Mouse (Mus musculus) left cerebral cortex, adult 9 months (tissue): ENCODE measurements around the gene Mcm3ap.

ENCODE experiments used
- DNase-seq, 2 experiments: peaks; one replicate each; pipeline ENCODE4 v3.0.0; 2022; ENCODE audit warnings: low spot score in 2 of 2

Mcm3ap gene

GRCm38 (mm10) chr10:76468203-76469162 is at the start of gene Mcm3ap, which contains the start of gene Ybey:
TSS of gene Mcm3ap (plus strand) at chr10:76468927.
TSS of gene Ybey (minus strand) at chr10:76469114.
- DNase-seq, result peak; percentile 60 to 88

GRCm38 (mm10) chr10:76425674-76426073 is 43.1 kb upstream of the Mcm3ap start:
- no peak for DNase-seq

GRCm38 (mm10) chr10:76433925-76434324 is 34.8 kb upstream of the Mcm3ap start:
- DNase-seq, result no peak

DNA sequence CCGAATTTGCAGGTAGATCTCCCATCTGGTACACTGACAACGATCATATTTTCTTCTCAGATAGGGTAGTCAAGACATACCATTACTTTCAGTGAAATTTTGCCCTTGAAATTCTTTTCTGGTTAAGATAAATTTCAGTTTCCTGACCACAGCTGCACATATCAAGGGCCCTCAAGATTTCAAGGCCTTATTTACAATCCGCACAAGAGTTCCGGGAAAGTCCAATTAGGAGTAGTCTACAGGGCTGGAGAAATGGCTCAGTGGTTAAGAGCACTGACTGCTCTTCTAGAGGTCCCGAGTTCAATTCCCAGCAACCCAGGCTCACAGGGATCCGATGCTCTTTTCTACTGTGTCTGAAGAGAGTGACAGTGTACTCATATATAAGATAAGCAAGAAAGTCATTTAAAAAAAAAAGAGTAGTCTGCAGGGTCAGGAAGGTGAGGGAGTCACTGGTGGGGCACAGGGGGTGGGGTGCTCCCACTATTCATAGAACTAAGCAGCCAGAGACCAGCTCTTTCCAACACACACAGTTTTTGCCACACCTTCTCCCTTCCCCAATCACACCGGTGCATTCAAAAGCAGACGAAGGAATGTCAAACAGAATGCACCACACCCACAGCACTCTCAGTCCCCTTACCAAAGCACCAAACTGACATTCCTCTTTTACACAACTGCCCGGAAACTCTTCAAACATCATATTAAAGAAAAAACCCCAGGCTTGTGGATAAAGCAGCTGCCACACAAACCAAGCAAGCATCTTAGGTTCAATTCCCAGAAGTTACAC is 29.4 kb upstream of the Mcm3ap start:
- no peak for DNase-seq

- DNase-seq, result no peak
Measured at GRCm38 (mm10) chr10:76440281-76440680, 28.4 kb upstream of the Mcm3ap start, which contains the start of gene AC141477.1. TSS of gene AC141477.1 (minus strand) at chr10:76440444.

DNA sequence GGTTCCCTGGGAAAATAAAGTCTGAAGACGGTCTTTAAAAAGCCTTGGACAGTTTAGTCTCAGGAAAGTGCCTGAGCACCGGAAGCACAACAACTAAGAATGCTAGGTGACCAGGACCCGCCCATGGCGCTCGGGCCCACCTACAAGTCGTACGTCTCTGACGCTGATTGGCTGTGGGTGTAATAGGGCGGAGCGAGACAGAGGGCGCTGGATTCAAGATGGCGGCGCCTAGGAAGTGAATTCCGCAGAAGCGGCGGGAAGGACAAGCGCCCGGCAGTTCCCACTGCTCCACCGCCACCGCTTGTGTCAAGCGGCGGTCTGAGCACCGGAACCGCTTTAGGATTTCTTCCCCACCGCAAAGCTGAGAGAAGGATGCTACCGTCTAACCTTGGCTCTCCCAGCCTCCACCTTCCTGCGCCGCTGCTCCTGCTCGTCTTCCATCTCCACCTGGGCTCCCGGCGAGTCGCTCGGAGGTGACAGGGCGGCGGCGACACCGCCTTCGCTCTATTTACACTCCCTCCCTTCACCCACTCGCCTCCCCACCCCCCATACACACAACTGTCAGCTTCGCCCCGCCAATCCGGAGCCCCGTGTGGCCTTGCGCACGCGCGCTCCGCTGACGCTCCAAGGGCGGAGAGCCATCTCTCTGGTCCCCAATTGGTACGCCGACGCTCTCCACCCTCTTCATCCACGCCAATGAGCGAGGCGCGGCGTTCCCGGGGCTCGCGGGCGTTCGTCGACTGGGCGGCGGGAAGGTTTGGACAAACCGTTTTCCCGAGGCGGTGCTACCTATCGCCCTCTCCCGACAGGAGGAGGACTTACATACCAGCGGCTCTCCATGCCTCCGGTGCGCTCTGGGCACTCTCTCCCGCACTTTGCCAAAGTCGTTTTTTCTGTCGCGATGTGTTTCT is 26.3 kb upstream of the Mcm3ap start, which contains the start of gene Pcnt:
Pcnt (minus strand) TSS at position 609 of the 911 bp plus-strand sequence.
- DNase-seq, result peak; percentile 91 to 97

DNA sequence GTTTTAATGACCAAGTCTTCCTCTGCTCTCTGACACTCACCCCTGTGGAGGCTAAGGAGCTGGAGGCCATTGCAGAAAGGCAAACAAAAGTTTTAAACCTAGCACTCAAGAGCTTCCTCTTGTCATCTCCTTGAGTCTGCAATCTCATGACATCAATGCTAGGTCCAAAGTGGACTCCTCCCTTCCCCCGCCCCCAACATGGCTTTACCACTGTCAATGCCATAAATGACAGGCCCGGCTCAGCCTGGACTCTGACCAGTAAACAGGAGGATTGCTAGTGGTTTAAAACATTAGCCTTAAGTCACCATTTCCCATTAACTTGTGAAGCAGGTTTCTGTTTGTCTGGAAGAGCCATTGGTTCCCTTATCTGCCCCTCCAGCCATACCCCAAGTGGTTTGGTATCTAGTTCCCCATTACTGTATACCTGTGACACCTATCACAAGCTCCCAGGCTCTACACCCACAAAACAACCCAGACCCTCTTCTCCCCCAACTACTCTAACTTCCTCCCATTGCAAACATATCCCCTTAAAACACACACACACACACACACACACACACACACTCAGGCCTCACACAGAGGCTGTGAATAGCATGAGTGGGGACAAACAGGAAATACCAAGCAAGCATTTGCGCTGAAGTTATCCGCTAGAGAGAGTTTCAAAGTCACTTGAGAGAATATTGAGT is 22.6 kb upstream of the Mcm3ap start:
- DNase-seq, result no peak

- DNase-seq, result no peak
Measured at GRCm38 (mm10) chr10:76447406-76448229, 21.1 kb upstream of the Mcm3ap start.

DNA sequence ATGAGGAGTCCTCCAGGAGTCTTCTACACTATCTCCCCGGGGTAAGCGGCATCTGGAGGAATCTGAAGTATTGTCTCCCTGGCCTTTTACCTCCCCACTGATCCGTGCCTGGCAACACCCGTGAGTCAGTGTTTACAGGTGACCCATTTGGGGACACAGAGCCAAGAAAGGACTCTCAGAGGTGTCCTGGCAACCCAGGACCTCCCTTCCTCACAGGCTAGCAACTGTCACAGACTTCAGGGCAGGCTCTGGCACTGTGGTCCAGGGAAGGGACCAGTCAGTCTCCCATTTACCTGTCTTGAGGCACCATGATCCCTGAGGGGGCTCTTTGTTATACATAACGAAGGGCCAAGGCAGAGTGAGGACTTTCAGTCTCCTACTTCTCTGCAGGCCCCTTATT is 19.9 kb upstream of the Mcm3ap start, which contains the start of gene 2610028H24Rik:
2610028H24Rik (plus strand) TSS at position 231 of the 400 bp plus-strand sequence.
- DNase-seq, result no peak

DNA sequence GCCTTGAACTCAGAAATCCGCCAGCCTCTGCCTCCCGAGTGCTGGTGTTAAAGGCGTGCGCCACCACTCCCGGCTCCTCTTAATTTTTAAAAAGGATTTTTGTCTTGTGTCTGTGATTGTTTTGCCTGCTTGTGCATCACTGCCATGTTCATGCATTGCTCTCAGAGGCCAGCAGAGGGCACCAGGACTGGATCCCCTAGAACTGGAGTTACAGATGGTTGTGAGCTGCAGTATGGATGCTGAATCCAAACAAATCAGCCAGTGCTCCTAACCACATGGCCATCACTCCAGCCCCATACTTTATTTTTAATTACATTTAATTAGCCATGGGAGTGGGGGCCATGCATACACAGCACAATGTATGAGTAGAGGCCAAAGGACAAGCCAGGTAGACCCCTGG is 13.4 kb upstream of the Mcm3ap start:
- DNase-seq, result peak in 1 of 2 experiments; percentile 56

- DNase-seq, result no peak
Measured at GRCm38 (mm10) chr10:76461255-76461654, 7.5 kb upstream of the Mcm3ap start.

- DNase-seq, result peak in 1 of 2 experiments; percentile 27
Measured at GRCm38 (mm10) chr10:76462312-76462711, 6.4 kb upstream of the Mcm3ap start.

GRCm38 (mm10) chr10:76462721-76463120 is 6.0 kb upstream of the Mcm3ap start:
- DNase-seq, result no peak

DNA sequence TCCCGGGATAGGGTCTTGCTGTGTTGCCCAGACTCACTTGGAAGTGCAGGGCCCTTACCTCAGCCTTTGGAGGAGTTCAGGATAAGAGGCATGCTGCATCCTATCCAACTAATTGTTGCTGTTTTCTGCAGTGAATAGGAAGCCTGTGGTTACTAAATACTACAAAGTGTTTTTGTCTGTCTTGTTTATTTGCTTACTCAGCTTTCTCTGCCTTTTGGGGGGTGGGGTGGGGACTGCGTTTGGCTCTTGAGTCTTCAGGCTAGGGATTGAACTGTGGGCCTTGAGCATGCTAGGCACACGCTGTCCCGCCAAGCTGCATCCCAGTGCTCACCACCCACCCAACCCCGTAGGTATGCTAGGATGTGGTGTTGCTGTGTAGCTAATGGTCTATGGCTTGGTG is 5.0 kb downstream of the Mcm3ap start:
- no peak for DNase-seq

DNA sequence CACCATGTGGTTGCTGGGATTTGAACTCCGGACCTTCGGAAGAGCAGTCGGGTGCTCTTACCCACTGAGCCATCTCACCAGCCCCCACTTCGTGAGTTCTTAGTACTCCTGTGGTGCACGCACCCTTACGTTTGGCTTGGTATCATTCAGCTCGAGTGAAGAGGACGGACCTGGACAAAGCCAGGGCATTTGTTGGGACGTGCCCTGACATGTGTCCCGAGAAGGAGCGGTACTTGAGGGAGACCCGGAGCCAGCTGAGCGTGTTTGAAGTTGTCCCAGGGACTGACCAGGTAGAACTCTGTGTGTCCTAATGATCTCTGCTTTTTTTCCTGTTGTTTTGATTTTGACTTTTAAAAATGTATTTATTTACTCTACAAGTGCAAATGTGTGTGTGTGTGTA is 12.1 kb downstream of the Mcm3ap start:
- no peak for DNase-seq

DNA sequence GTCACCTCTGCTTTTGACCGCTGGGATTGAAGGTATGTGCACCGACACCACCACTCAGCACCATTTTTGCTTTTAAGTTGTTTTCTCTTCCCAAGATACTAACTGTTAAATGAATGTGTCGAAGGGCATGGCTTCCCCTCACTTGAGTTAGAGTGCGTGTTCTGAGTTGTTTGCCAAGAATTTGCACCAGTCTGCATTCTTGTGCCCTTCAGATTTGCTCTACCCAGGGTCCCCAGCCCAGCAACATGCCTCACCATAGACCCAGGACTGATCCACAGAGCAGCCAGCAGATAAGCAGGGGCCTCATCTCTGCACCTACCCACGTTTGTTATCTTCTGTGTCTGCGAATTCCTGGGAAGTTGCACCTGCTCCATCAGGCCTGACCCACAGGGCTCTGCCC is 12.8 kb downstream of the Mcm3ap start:
- no peak for DNase-seq

- no peak for DNase-seq
Measured at GRCm38 (mm10) chr10:76486302-76486701, 17.6 kb downstream of the Mcm3ap start.

DNA sequence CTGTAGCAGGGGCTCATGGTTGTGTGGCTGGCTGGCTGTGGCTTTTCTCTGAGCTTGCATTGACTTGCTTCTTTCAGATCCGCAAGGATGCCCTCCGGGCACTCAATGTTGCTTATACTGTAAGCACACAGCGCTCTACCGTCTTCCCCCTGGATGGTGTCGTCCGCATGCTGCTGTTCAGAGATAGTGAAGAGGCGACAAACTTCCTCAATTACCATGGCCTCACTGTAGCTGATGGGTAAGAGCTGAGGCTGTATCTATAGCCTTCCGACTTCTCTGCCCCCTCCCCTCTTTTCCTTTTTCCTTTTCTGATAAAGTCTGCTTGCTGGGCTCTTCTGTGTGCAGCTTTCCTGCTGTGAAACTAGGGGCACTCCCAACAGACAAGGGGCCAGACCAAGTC is 19.5 kb downstream of the Mcm3ap start:
- DNase-seq, result no peak

GRCm38 (mm10) chr10:76489205-76489604 is 20.5 kb downstream of the Mcm3ap start:
- no peak for DNase-seq

DNA sequence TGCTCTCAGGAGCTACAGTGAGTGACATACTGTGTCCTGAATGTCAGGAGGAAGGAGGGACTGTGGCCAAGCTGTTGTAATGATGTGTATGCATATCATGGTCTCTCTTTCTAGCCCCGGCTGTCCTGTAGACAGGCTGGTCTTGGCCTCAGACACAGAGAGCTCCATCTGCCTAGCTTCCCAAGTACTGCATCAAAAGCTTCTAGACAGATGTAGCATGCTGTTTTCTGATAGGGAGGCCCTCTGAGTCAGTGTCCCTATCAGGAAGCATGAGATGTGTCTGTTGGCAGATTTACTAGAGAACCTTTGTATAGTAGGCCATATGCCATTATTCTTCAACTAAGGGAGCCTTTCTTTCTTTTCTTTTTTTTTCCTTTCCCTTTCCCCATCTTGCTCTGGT is 24.8 kb downstream of the Mcm3ap start:
- no peak for DNase-seq
